Mouse (Mus musculus) hindbrain, embryonic 14.5 days (tissue): ENCODE results near the gene Lhx3. TPM values are rescaled to one million over a fixed set of nuclear protein-coding genes. Genes with fewer than 3 reads are reported as not detected.

Source experiments
- ATAC-seq: fragments of 200-750 bp; cut with Nextera tagmentation; 2 replicates; pipeline ENCODE4 v1.8.0; 2017; ENCODE audit warnings: moderate number of reproducible peaks, mild to moderate bottlenecking, moderate TSS enrichment, moderate library complexity; ENCODE audit not compliant: low FRiP score
- DNase-seq: peaks from one replicate; pipeline ENCODE4 v3.0.0-alpha.2; 2015; ENCODE audit warnings: low spot score
- H3K27ac ChIP-seq: fragments of 300-500 bp; sonication (generic); 2 replicates; pipeline ENCODE4 v1.5.1; 2014; ENCODE audit warnings: mild to moderate bottlenecking, moderate library complexity
- H3K27me3 ChIP-seq: fragments of 300-500 bp; sonication (generic); 2 replicates; pipeline ENCODE4 v1.6.1; 2014; ENCODE audit warnings: mild to moderate bottlenecking, low read length, mixed read lengths; ENCODE audit not compliant: control insufficient read depth, insufficient read depth
- H3K36me3 ChIP-seq: fragments of 300-500 bp; sonication (generic); replicated peaks from 2 replicates; pipeline ENCODE4 v1.6.1; 2014; ENCODE audit not compliant: control insufficient read depth, insufficient read depth
- H3K4me1 ChIP-seq: fragments of 300-500 bp; sonication (generic); replicated peaks from 2 replicates; pipeline ENCODE4 v1.6.1; 2014; ENCODE audit warnings: antibody characterized with exemption, low read length, mixed read lengths; ENCODE audit not compliant: control insufficient read depth, insufficient read depth
- H3K4me2 ChIP-seq: fragments of 300-500 bp; sonication (generic); replicated peaks from 2 replicates; pipeline ENCODE4 v1.6.1; 2014; ENCODE audit warnings: mild to moderate bottlenecking, moderate library complexity
- H3K4me3 ChIP-seq: fragments of 300-500 bp; sonication (generic); replicated peaks from 2 replicates; pipeline ENCODE4 v1.5.1; 2014; ENCODE audit warnings: mild to moderate bottlenecking, low read length
- H3K9ac ChIP-seq: fragments of 300-500 bp; sonication (generic); 2 replicates; pipeline ENCODE4 v1.6.1; 2014
- H3K9me3 ChIP-seq: fragments of 300-500 bp; sonication (generic); 2 replicates; pipeline ENCODE4 v1.6.1; 2016; ENCODE audit warnings: low read length; ENCODE audit not compliant: control insufficient read depth
- WGBS: fragments of 180-500 bp; shearing (Covaris S2); extraction: QIAGEN DNeasy Blood & Tissue Kit; methylation state at CpG from one replicate; pipeline ENCODE4 v1.1.7; 2014; 5-methylcytosine and 5-hydroxymethylcytosine counted together
- polyA plus RNA-seq: library from polyadenylated mRNA; unstranded; fragments of >200 nt; fragmentation: Nextera tagmentation; extraction: Ambion mirVana; gene quantifications from 2 replicates; pipeline ENCODE4 v1.2.1, GENCODE M21; 2014

Gene Lhx3
- polyA plus RNA-seq, 1 experiment from 2014 or later = 5.8 TPM

GRCm38 (mm10) chr2:26156191-26156977, 51.7 kb downstream of the Lhx3 start:
- 29% methylated on average over 10 of the region's 10 CpGs for WGBS
- H3K27ac ChIP-seq = peak overlapping the region; percentile 78
- no peaks in the 10 kb centered on the region for H3K27me3 ChIP-seq
- H3K4me3 ChIP-seq = no peak overlapping the region
- peak overlapping the region; percentile 23; the same call in 1 of the 2 replicates for H3K4me2 ChIP-seq
- no peaks in the 10 kb centered on the region for H3K9me3 ChIP-seq
- H3K9ac ChIP-seq = no peak overlapping the region
- H3K4me1 ChIP-seq = peaks cover 26% of the 10 kb centered on the region
- no peaks in the 10 kb centered on the region for H3K36me3 ChIP-seq
- ATAC-seq = peak; percentile 64
- peak; percentile 76 for DNase-seq

- Histone ChIP-seq H3K27me3 (no peaks in the 10 kb centered on the region), H3K4me3 (no peak overlapping the region), H3K4me1 (peaks cover 26% of the 10 kb centered on the region), H3K9me3 (no peaks in the 10 kb centered on the region), H3K27ac (peak overlapping the region; percentile 78; the same call in 1 of the 2 replicates), H3K36me3 (no peaks in the 10 kb centered on the region), H3K4me2 (no peak overlapping the region), H3K9ac (no peak overlapping the region)
- WGBS = 72% methylated on average over 3 of the region's 3 CpGs
- ATAC-seq (no peak), DNase-seq (no peak)
Observed at GRCm38 (mm10) chr2:26155737-26156136, 52.4 kb downstream of the Lhx3 start.

DNA sequence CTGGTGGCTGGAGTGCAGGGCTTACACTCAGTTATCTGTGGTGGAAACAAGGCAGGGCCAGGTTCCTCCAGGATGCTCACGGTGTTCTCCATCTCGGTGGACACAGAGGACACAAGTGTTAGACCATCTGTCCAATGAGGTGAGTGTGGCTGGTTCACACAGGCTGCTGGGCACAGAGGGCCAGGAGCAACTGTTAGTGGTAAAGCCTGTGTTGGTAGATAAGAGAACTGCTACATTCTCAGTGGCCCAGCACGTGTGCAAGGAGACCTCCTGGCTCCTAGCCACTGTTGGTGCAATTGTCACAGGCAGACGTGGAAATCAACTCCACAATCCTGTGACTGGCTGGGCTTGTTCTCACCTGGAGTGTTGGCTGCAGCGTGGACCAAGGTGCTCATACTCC, 53.5 kb downstream of the Lhx3 start:
- H3K4me3 ChIP-seq = no peak overlapping the region
- no peak overlapping the region for H3K4me2 ChIP-seq
- H3K9ac ChIP-seq = no peak overlapping the region
- ATAC-seq (no peak), DNase-seq (no peak)
- H3K27me3 ChIP-seq = no peaks in the 10 kb centered on the region
- WGBS = 69% methylated on average over 5 of the region's 5 CpGs
- no peaks in the 10 kb centered on the region for H3K36me3 ChIP-seq
- H3K9me3 ChIP-seq = no peaks in the 10 kb centered on the region
- H3K27ac ChIP-seq = no peak overlapping the region
- H3K4me1 ChIP-seq = peaks cover 26% of the 10 kb centered on the region

DNA sequence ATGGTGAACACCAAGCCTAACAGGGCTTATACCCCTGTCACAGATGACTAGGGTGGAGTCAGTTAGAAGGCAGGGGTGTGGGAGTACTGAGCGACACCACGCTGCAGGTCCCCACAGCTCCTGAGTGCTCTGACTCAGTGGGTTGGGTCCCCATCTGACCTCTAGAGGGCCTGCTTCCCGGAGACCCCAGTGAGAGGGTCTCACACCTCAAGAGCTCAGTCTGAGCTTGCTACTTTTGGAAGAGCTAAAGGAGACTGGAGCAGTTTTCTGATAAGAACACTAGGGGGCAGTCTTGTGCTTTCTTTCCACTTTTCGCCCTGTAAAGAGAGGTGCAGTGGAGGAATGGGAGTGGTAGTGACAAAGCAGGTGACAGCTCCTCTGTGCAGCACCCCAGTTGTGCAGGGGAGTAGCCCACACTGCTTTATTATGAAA, 54.2 kb downstream of the Lhx3 start:
- Histone ChIP-seq H3K4me2 (no peak overlapping the region), H3K4me3 (no peak overlapping the region), H3K27ac (no peak overlapping the region), H3K36me3 (no peaks in the 10 kb centered on the region), H3K27me3 (no peaks in the 10 kb centered on the region), H3K9ac (no peak overlapping the region), H3K9me3 (no peaks in the 10 kb centered on the region), H3K4me1 (peaks cover 26% of the 10 kb centered on the region)
- peak; percentile 90 for DNase-seq
- 10% methylated on average over 4 of the region's 4 CpGs for WGBS
- peak; percentile 72 for ATAC-seq

GRCm38 (mm10) chr2:26153295-26153694, 54.8 kb downstream of the Lhx3 start:
- no peaks in the 10 kb centered on the region for H3K27me3 ChIP-seq
- H3K4me2 ChIP-seq = no peak overlapping the region
- ATAC-seq (no peak), DNase-seq (peak; percentile 37)
- H3K4me1 ChIP-seq = peaks cover 26% of the 10 kb centered on the region
- 35% methylated on average over 4 of the region's 4 CpGs for WGBS
- no peak overlapping the region for H3K27ac ChIP-seq
- H3K9ac ChIP-seq = no peak overlapping the region
- H3K4me3 ChIP-seq = no peak overlapping the region
- no peaks in the 10 kb centered on the region for H3K36me3 ChIP-seq
- H3K9me3 ChIP-seq = no peaks in the 10 kb centered on the region

Other genes starting within 250 kb of the Lhx3 start
- 99.6 and 101 TPM in 2 replicates for gene Camsap1, start 225.0 kb downstream of the Lhx3 start, polyA plus RNA-seq
- gene Ubac1, start 186.5 kb downstream of the Lhx3 start, polyA plus RNA-seq = 139 and 146 TPM in 2 replicates
- gene Nacc2, start 85.1 kb downstream of the Lhx3 start, polyA plus RNA-seq = 18.3 and 19.2 TPM in 2 replicates
- 15.2 and 16.1 TPM in 2 replicates for gene Qsox2, start 29.2 kb upstream of the Lhx3 start, polyA plus RNA-seq
- gene Ccdc187, start 86.3 kb upstream of the Lhx3 start, polyA plus RNA-seq = 0.25 and 0.29 TPM in 2 replicates
- gene Gpsm1, start 107.2 kb upstream of the Lhx3 start, polyA plus RNA-seq = 96.7 and 101 TPM in 2 replicates
- 27.7 and 28.3 TPM in 2 replicates for gene Dnlz, start 143.8 kb upstream of the Lhx3 start, polyA plus RNA-seq
- 1.9 and 2.1 TPM in 2 replicates for gene Card9, start 152.6 kb upstream of the Lhx3 start, polyA plus RNA-seq
- 25.4 and 29.3 TPM in 2 replicates for gene Snapc4, start 172.4 kb upstream of the Lhx3 start, polyA plus RNA-seq
- gene Entr1, start 181.0 kb upstream of the Lhx3 start, polyA plus RNA-seq = 134 and 141 TPM in 2 replicates
- 76.8 and 81.6 TPM in 2 replicates for gene Pmpca, start 181.1 kb upstream of the Lhx3 start, polyA plus RNA-seq
- gene Inpp5e, start 200.9 kb upstream of the Lhx3 start, polyA plus RNA-seq = 22.1 and 23.0 TPM in 2 replicates
- 29.1 and 30.0 TPM in 2 replicates for gene Sec16a, start 236.9 kb upstream of the Lhx3 start, polyA plus RNA-seq